Mouse (Mus musculus): Measurements from ENCODE around the gene Col9a3.

- TF ChIP-seq CTCF (conservative IDR thresholded peaks at IDR 0.05; ENCODE audit: low read length) (no peak), POU5F1 (IDR thresholded peaks at IDR 0.05; ENCODE audit: borderline replicate concordance, low read length) (no peak), NANOG (IDR thresholded peaks at IDR 0.05; ENCODE audit: borderline replicate concordance, low read length) (no peak)
Measured at GRCm38 (mm10) chr2:180604781-180605180, 7.2 kb downstream of the Col9a3 start.
